In the genomic region with DNA sequence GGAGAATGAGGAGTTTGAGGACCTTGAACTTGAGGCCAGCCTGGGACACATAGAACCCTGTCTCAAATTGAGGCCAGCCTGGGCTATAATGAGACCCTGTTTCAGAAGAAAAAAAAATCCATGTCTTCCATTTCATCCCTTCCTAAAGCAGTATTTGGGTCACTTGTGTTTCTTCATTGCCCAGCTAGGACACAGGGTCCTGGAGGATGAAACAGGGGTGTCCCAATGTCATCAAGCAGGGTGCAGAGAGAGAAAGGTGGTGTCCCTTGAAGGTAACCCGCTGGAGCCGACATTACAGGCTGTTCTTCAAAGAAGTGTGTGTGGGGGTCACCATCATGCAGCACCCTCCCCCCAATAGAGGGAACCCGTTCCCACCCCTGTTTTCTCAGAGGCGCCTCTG, we compare ENCODE assay signal across 12 mouse cellular contexts.
A peak's percentile ranks its signal among the peaks of the same experiment; 100 is the strongest.
DNase-seq lines count a peak whose midpoint lies in the region; ATAC-seq and TF ChIP-seq lines count a peak whose summit lies in the region.
"Had no signal": no experiment of that assay in that cellular context is flagged by ENCODE, and none has a peak within 500 bp of the region (broad histone marks: within the 10 kb centered on the region; RNA-seq: fewer than 3 reads in every experiment).

No protein-coding gene starts in this region.

- no peaks in the 10 kb centered on the region for H3K27me3 ChIP-seq in lung, embryonic 14.5 days (ENCODE audit: insufficient read depth, low read length)
- H3K27me3 ChIP-seq in hindbrain, embryonic 10.5 days (ENCODE audit: insufficient read depth, poor library complexity, severe bottlenecking), result peaks cover 5% of the 10 kb centered on the region; the same call in 1 of the 2 replicates
- H3K27me3 ChIP-seq in midbrain, embryonic 14.5 days (ENCODE audit: control insufficient read depth, insufficient read depth, low read length), result no peaks in the 10 kb centered on the region

- no peaks in the 10 kb centered on the region for H3K36me3 ChIP-seq in lung, embryonic 14.5 days (ENCODE audit: insufficient read depth)
- H3K36me3 ChIP-seq in hindbrain, embryonic 10.5 days, result no peaks in the 10 kb centered on the region
- H3K36me3 ChIP-seq in midbrain, embryonic 14.5 days (ENCODE audit: control insufficient read depth, insufficient read depth, low read length), result no peaks in the 10 kb centered on the region

- no peaks in the 10 kb centered on the region for H3K9me3 ChIP-seq in lung, embryonic 14.5 days (ENCODE audit: low read depth, low read length)
- no peaks in the 10 kb centered on the region for H3K9me3 ChIP-seq in hindbrain, embryonic 10.5 days
- no peaks in the 10 kb centered on the region for H3K9me3 ChIP-seq in midbrain, embryonic 14.5 days (ENCODE audit: control insufficient read depth, low read length)
- H3K9me3 ChIP-seq: megakaryocyte, embryonic 14.5 days had no signal

- H3K27ac ChIP-seq in lung, embryonic 14.5 days (ENCODE audit: low read depth), result peak overlapping the region; percentile 15; the same call in 1 of the 2 replicates
- peak overlapping the region; percentile 96 for H3K27ac ChIP-seq in hindbrain, embryonic 10.5 days
- H3K27ac ChIP-seq in midbrain, embryonic 14.5 days (replicated peaks; ENCODE audit: low read depth, low read length), result peak overlapping the region; percentile 97
- H3K27ac ChIP-seq: kidney, postnatal 0 days; liver, embryonic 14.5 days had no signal

- H3K9ac ChIP-seq in lung, embryonic 14.5 days, result no peak overlapping the region
- H3K9ac ChIP-seq in midbrain, embryonic 14.5 days (replicated peaks; ENCODE audit: low read length), result peak overlapping the region; percentile 41
- H3K9ac ChIP-seq: liver, embryonic 14.5 days had no signal

- H3K4me1 ChIP-seq in lung, embryonic 14.5 days (ENCODE audit: insufficient read depth), result peaks cover 20% of the 10 kb centered on the region
- H3K4me1 ChIP-seq in hindbrain, embryonic 10.5 days (replicated peaks), result peaks cover 100% of the 10 kb centered on the region
- peaks cover 69% of the 10 kb centered on the region for H3K4me1 ChIP-seq in midbrain, embryonic 14.5 days (ENCODE audit: control insufficient read depth, insufficient read depth, low read length)

- 39% methylated on average over 4 of the region's 4 CpGs for WGBS in lung, embryonic 14.5 days
- 20% methylated on average over 4 of the region's 4 CpGs for WGBS in hindbrain, embryonic 10.5 days
- 7% methylated on average over 4 of the region's 4 CpGs for WGBS in midbrain, embryonic 14.5 days

- TF ChIP-seq CTCF in lung, embryonic 14.5 days (IDR thresholded peaks at IDR 0.05; ENCODE audit: low read depth), result no peak

- H3K4me3 ChIP-seq in lung, embryonic 14.5 days (ENCODE audit: low read depth, low read length), result no peak overlapping the region
- H3K4me3 ChIP-seq in hindbrain, embryonic 10.5 days, result peak overlapping the region; percentile 20; the same call in 1 of the 2 replicates
- no peak overlapping the region for H3K4me3 ChIP-seq in midbrain, embryonic 14.5 days (replicated peaks; ENCODE audit: low read depth, low read length)
- H3K4me3 ChIP-seq: megakaryocyte, embryonic 14.5 days had no signal

- no peak for DNase-seq in lung, embryonic 14.5 days
- DNase-seq in lung, postnatal 25 days (ENCODE audit: low spot score), result no peak
- no peak for DNase-seq in hindbrain, embryonic 10.5 days (ENCODE audit: low spot score)
- DNase-seq in midbrain, embryonic 14.5 days, result no peak
- no peak for DNase-seq in kidney, postnatal 25 days
- no peak for DNase-seq in left cerebral cortex, adult 8-10 months (ENCODE audit: low spot score in 2 of 2)
- DNase-seq: cerebellum, postnatal 10 days; gastrocnemius, postnatal 10 days had no signal

- no peak for ATAC-seq in lung, embryonic 14.5 days (ENCODE audit: insufficient read depth)
- no peak for ATAC-seq in midbrain, embryonic 14.5 days (ENCODE audit: low FRiP score, low TSS enrichment)
- ATAC-seq in CD4-positive, CD25-positive, alpha-beta regulatory T cell, adult 4 months, result no peak

- no peak overlapping the region for H3K4me2 ChIP-seq in lung, embryonic 14.5 days
- H3K4me2 ChIP-seq in midbrain, embryonic 14.5 days (ENCODE audit: low read length), result no peak overlapping the region

Comparison
In these comparisons a context has a peak if more than half of its experiments do, and no peak if none do; other contexts are left out.
1. H3K27ac ChIP-seq: peak in every context shown above with its lines; median percentile 97 in midbrain, embryonic 14.5 days; 96 in hindbrain, embryonic 10.5 days; 15 in lung, embryonic 14.5 days.